In the genomic region with DNA sequence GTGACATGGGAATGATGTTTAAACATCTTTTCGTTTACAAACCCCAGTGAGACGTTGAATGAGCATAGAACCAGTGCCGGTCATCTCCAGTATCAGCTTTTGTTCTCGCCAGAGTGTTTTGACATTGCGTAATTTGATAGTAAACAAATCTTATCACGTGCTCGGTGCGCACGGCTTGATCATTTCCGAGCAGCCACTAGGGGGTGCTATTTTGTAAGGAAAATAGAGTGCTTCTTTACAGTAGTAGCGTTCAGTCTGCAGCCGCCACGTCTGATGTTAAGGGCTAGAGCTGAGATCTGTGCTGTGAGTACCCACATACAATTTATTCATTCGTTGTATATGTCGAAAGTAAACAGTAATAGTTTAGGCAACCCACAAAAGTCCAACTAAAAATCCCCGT, we compare ENCODE assay signal across 8 mouse cellular contexts.
A peak's percentile ranks its signal among the peaks of the same experiment; 100 is the strongest.
DNase-seq lines count a peak whose midpoint lies in the region; ATAC-seq and TF ChIP-seq lines count a peak whose summit lies in the region.

No protein-coding gene starts in this region.

- ATAC-seq in forebrain, embryonic 12.5 days (ENCODE audit: low FRiP score) = peak; percentile 89; the same call in 1 of the 2 replicates
- no peak for ATAC-seq in heart, embryonic 15.5 days (replicated peaks; ENCODE audit: insufficient number of reproducible peaks, insufficient read depth, low FRiP score, low read depth)
- ATAC-seq in kidney, postnatal 0 days (replicated peaks; ENCODE audit: low FRiP score, low read depth) = peak; percentile 74
- ATAC-seq in limb, embryonic 15.5 days (ENCODE audit: insufficient number of reproducible peaks, low FRiP score, low TSS enrichment, low read depth) = no peak
- peak; percentile 77; the same call in 1 of the 2 replicates for ATAC-seq in stomach, embryonic 16.5 days (ENCODE audit: insufficient read depth, low FRiP score)

- no peaks in the 10 kb centered on the region for H3K9me3 ChIP-seq in forebrain, embryonic 12.5 days
- H3K9me3 ChIP-seq in heart, embryonic 15.5 days (replicated peaks) = no peaks in the 10 kb centered on the region
- H3K9me3 ChIP-seq in kidney, postnatal 0 days (replicated peaks; ENCODE audit: low read length) = no peaks in the 10 kb centered on the region
- H3K9me3 ChIP-seq in limb, embryonic 15.5 days = no peaks in the 10 kb centered on the region
- no peaks in the 10 kb centered on the region for H3K9me3 ChIP-seq in stomach, embryonic 16.5 days (replicated peaks; ENCODE audit: control insufficient read depth, low read length)

- DNase-seq in CD4-positive, CD25-positive, alpha-beta regulatory T cell, adult 2 months (ENCODE audit: low read depth, low spot score) = peak; percentile 34
- DNase-seq in c-Kit-positive CD71-negative TER-119-negative erythroid progenitor cells, embryonic 14.5 days (ENCODE audit: low read depth) = peak; percentile 41
- DNase-seq in kidney, postnatal 0 days (ENCODE audit: low spot score) = peak; percentile 94
- peak; percentile 28 for DNase-seq in naive thymus-derived CD4-positive, alpha-beta T cell, adult 2 months (ENCODE audit: low read depth)

- H3K4me1 ChIP-seq in forebrain, embryonic 12.5 days = no peaks in the 10 kb centered on the region
- no peaks in the 10 kb centered on the region for H3K4me1 ChIP-seq in heart, embryonic 15.5 days (replicated peaks)
- H3K4me1 ChIP-seq in kidney, postnatal 0 days (replicated peaks; ENCODE audit: insufficient read depth, low read length) = no peaks in the 10 kb centered on the region
- peaks cover 2% of the 10 kb centered on the region; the same call in 1 of the 2 replicates for H3K4me1 ChIP-seq in limb, embryonic 15.5 days
- no peaks in the 10 kb centered on the region for H3K4me1 ChIP-seq in stomach, embryonic 16.5 days (ENCODE audit: control insufficient read depth, insufficient read depth, low read length)

- H3K36me3 ChIP-seq in forebrain, embryonic 12.5 days (replicated peaks) = no peaks in the 10 kb centered on the region
- no peaks in the 10 kb centered on the region for H3K36me3 ChIP-seq in heart, embryonic 15.5 days
- no peaks in the 10 kb centered on the region for H3K36me3 ChIP-seq in kidney, postnatal 0 days (ENCODE audit: insufficient read depth, low read length)
- H3K36me3 ChIP-seq in limb, embryonic 15.5 days = no peaks in the 10 kb centered on the region
- H3K36me3 ChIP-seq in stomach, embryonic 16.5 days (ENCODE audit: control insufficient read depth, insufficient read depth, low read length) = no peaks in the 10 kb centered on the region

- no peak overlapping the region for H3K27ac ChIP-seq in forebrain, embryonic 12.5 days
- no peak overlapping the region for H3K27ac ChIP-seq in heart, embryonic 15.5 days
- H3K27ac ChIP-seq in kidney, postnatal 0 days = no peak overlapping the region
- no peak overlapping the region for H3K27ac ChIP-seq in limb, embryonic 15.5 days
- no peak overlapping the region for H3K27ac ChIP-seq in stomach, embryonic 16.5 days (ENCODE audit: low read length)

- 4% methylated on average over 16 of the region's 16 CpGs for WGBS in forebrain, embryonic 12.5 days
- 2% methylated on average over 16 of the region's 16 CpGs for WGBS in heart, embryonic 15.5 days
- WGBS in kidney, postnatal 0 days = 3% methylated on average over 16 of the region's 16 CpGs
- 2% methylated on average over 16 of the region's 16 CpGs for WGBS in limb, embryonic 15.5 days
- WGBS in stomach, embryonic 16.5 days = 3% methylated on average over 16 of the region's 16 CpGs

- H3K9ac ChIP-seq in forebrain, embryonic 12.5 days = no peak overlapping the region
- no peak overlapping the region for H3K9ac ChIP-seq in heart, embryonic 15.5 days
- no peak overlapping the region for H3K9ac ChIP-seq in kidney, postnatal 0 days (ENCODE audit: low read depth, low read length)
- no peak overlapping the region for H3K9ac ChIP-seq in limb, embryonic 15.5 days
- H3K9ac ChIP-seq in stomach, embryonic 16.5 days (ENCODE audit: low read length) = no peak overlapping the region

- H3K4me3 ChIP-seq in forebrain, embryonic 12.5 days (replicated peaks) = no peak overlapping the region
- H3K4me3 ChIP-seq in heart, embryonic 15.5 days = peak overlapping the region; percentile 28
- no peak overlapping the region for H3K4me3 ChIP-seq in kidney, postnatal 0 days (replicated peaks; ENCODE audit: low read depth, low read length)
- H3K4me3 ChIP-seq in limb, embryonic 15.5 days = no peak overlapping the region
- peak overlapping the region; percentile 31 for H3K4me3 ChIP-seq in stomach, embryonic 16.5 days (replicated peaks; ENCODE audit: low read length)

- H3K27me3 ChIP-seq in forebrain, embryonic 12.5 days = 0 out of 2 replicates have a peak, but pooled peaks cover 3% of the 10 kb centered on the region
- H3K27me3 ChIP-seq in heart, embryonic 15.5 days = no peaks in the 10 kb centered on the region
- H3K27me3 ChIP-seq in kidney, postnatal 0 days (ENCODE audit: insufficient read depth, low read length) = no peaks in the 10 kb centered on the region
- H3K27me3 ChIP-seq in limb, embryonic 15.5 days = no peaks in the 10 kb centered on the region
- H3K27me3 ChIP-seq in stomach, embryonic 16.5 days (ENCODE audit: control insufficient read depth, insufficient read depth, low read length) = no peaks in the 10 kb centered on the region

- H3K4me2 ChIP-seq in forebrain, embryonic 12.5 days = peak overlapping the region; percentile 43
- H3K4me2 ChIP-seq in heart, embryonic 15.5 days = peak overlapping the region; percentile 51
- H3K4me2 ChIP-seq in kidney, postnatal 0 days (ENCODE audit: low read length) = peak overlapping the region; percentile 21; the same call in 1 of the 2 replicates
- peak overlapping the region; percentile 32 for H3K4me2 ChIP-seq in limb, embryonic 15.5 days
- peak overlapping the region; percentile 51 for H3K4me2 ChIP-seq in stomach, embryonic 16.5 days (ENCODE audit: low read depth, low read length)

- TF ChIP-seq CTCF in kidney, postnatal 0 days (IDR thresholded peaks at IDR 0.05; ENCODE audit: low read depth) = peak; percentile 91

Comparison
In these comparisons a context has a peak if more than half of its experiments do, and no peak if none do; other contexts are left out.
1. DNase-seq: peak in every context shown above with its lines; median percentile 94 in kidney, postnatal 0 days; 41 in c-Kit-positive CD71-negative TER-119-negative erythroid progenitor cells, embryonic 14.5 days; 34 in CD4-positive, CD25-positive, alpha-beta regulatory T cell, adult 2 months; 28 in naive thymus-derived CD4-positive, alpha-beta T cell, adult 2 months.
2. ATAC-seq: peak in forebrain, embryonic 12.5 days (single experiment), kidney, postnatal 0 days (single experiment) and stomach, embryonic 16.5 days (single experiment); none in heart, embryonic 15.5 days (single experiment) and limb, embryonic 15.5 days (single experiment).
3. H3K4me3 ChIP-seq: peak in heart, embryonic 15.5 days (single experiment) and stomach, embryonic 16.5 days (single experiment); none in forebrain, embryonic 12.5 days (single experiment), kidney, postnatal 0 days (single experiment) and limb, embryonic 15.5 days (single experiment).
4. Peak in every context shown above with its lines, with median percentiles within 50 percentile points of each other: H3K4me2 ChIP-seq.